Mouse (Mus musculus) liver, embryonic 16.5 days (tissue): Measurements from ENCODE around the gene Abca7. TPM values are rescaled to one million over a fixed set of nuclear protein-coding genes. Genes with fewer than 3 reads are reported as not detected.
A peak's percentile ranks its signal among the peaks of the same experiment; 100 is the strongest.
"Not testable (repeated sequence)": the region's sequence is repeated elsewhere in the genome, so short reads cannot be mapped to it uniquely, and the experiment has no call there.

Experiments used
- ATAC-seq: fragments of 200-750 bp; cut with Nextera tagmentation; 2 replicates; pipeline ENCODE4 v1.8.0; 2017; ENCODE audit warnings: low read depth, mild to moderate bottlenecking, moderate number of reproducible peaks, moderate library complexity
- H3K27ac ChIP-seq: fragments of 300-500 bp; sonication (generic); 2 replicates; pipeline ENCODE4 v1.5.1; 2014; ENCODE audit warnings: mild to moderate bottlenecking, low read length
- H3K27me3 ChIP-seq: fragments of 300-500 bp; sonication (generic); 2 replicates; pipeline ENCODE4 v1.6.1; 2014; ENCODE audit warnings: low read depth, low read length, mixed read lengths; ENCODE audit not compliant: control insufficient read depth, insufficient read depth
- H3K36me3 ChIP-seq: fragments of 300-500 bp; sonication (generic); 2 replicates; pipeline ENCODE4 v1.6.1; 2014; ENCODE audit warnings: mild to moderate bottlenecking; ENCODE audit not compliant: control insufficient read depth, insufficient read depth
- H3K4me1 ChIP-seq: fragments of 300-500 bp; sonication (generic); 2 replicates; pipeline ENCODE4 v1.6.1; 2014; ENCODE audit warnings: low read depth, low read length, mixed read lengths; ENCODE audit not compliant: control insufficient read depth
- H3K4me2 ChIP-seq: fragments of 300-500 bp; sonication (generic); 2 replicates; pipeline ENCODE4 v1.6.1; 2014; ENCODE audit warnings: low read depth, low read length, mixed read lengths
- H3K4me3 ChIP-seq: fragments of 300-500 bp; sonication (generic); 2 replicates; pipeline ENCODE4 v1.5.1; 2014; ENCODE audit warnings: low read depth, mild to moderate bottlenecking, low read length
- H3K9ac ChIP-seq: fragments of 300-500 bp; sonication (generic); 2 replicates; pipeline ENCODE4 v1.6.1; 2014; ENCODE audit warnings: low read depth, low read length
- H3K9me3 ChIP-seq: fragments of 300-500 bp; sonication (generic); replicated peaks from 2 replicates; pipeline ENCODE4 v1.6.1; 2016; ENCODE audit warnings: low read length; ENCODE audit not compliant: control insufficient read depth
- WGBS: fragments of 180-500 bp; shearing (Covaris S2); extraction: QIAGEN DNeasy Blood & Tissue Kit; methylation state at CpG from one replicate; pipeline ENCODE4 v1.1.7; 2014; ENCODE audit not compliant: insufficient replicate concordance; 5-methylcytosine and 5-hydroxymethylcytosine counted together
- polyA plus RNA-seq: library from polyadenylated mRNA; unstranded; fragments of >200 nt; fragmentation: Nextera tagmentation; extraction: Ambion mirVana; gene quantifications from 2 replicates; pipeline ENCODE4 v1.2.1, GENCODE M21; 2015

Abca7 gene
- polyA plus RNA-seq, 1 experiment from 2014 or later, result 9.0 TPM

DNA sequence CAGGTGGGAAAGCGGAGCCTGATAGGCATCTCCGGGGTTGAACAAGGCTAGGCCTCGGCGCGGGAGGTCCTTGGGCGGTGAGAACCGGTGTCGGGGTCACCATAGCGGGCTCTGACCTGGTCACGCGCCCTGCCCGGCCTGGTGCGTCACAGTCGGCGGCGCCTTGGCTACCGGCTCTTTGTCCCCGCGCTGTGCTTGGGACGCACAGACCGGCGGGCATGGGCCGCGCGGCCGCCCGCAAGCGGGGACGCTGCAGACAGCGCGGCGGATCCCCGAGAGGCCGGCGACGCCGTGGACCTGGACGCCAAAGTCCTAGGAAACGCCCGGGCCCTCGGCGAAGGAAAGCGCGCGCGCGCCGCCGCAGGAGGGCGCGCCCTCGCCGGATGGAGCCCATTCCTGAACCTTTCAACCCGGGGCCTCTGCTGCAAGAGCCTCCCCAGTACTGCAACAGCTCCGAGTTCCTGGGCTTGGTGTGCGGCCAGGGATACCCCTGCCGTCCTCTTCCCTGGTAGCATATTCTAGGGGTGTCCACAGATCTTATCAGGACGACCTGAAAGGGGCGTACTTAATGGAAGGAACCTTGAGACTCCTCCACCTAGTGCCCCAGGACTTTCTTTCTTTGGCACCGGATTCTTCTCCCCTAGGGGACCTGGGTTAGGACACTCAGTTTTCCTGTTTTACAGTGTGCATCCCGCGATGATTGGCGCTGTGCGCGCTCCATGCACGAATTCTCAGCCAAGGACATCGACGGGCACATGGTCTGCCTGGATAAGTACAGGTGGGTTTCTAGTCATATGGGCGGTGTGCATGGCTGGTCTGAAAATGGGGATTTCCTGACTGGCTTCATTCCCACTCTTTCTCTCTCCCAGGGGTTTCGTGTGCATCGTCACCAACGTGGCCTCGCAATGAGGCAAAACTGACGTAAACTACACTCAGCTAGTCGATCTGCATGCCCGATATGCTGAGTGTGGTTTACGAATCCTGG, 57.8 kb downstream of the Abca7 start:
- WGBS, result under 1% methylated on average over 77 of the region's 77 CpGs
- Histone ChIP-seq H3K4me1 (peaks cover 46% of the 10 kb centered on the region), H3K36me3 (peaks cover 31% of the 10 kb centered on the region), H3K4me2 (peak overlapping the region; percentile 90), H3K4me3 (peak overlapping the region; percentile 94), H3K9me3 (no peaks in the 10 kb centered on the region), H3K27ac (peak overlapping the region; percentile 98), H3K27me3 (no peaks in the 10 kb centered on the region), H3K9ac (peak overlapping the region; percentile 99)
- peak; percentile 43 for ATAC-seq

DNA sequence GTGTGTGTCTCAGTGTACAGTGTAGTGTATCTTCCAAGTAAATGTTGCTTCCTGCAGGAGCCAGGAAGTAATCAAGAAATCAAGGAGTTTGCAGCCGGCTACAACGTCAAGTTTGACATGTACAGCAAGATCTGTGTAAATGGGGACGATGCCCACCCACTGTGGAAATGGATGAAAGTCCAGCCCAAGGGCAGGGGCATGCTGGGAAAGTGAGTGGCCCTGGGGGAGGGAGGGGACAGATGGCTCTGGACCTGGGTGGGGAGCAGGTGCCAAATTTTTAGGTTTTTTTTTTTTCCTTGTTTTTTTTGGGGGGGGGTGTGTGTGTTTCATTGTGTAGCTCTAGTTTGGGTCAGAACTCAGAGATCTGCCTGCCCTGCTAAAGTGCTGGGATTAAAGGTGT, 58.6 kb downstream of the Abca7 start:
- not testable (repeated sequence) for H3K9me3 ChIP-seq, H3K27ac ChIP-seq, H3K27me3 ChIP-seq, ATAC-seq
- Histone ChIP-seq H3K4me2 (peak overlapping the region; percentile 90), H3K9ac (peak overlapping the region; percentile 99), H3K4me1 (peaks cover 46% of the 10 kb centered on the region), H3K4me3 (peak overlapping the region; percentile 94), H3K36me3 (peaks cover 37% of the 10 kb centered on the region)
- WGBS, result 20% methylated on average over 3 of the region's 3 CpGs

DNA sequence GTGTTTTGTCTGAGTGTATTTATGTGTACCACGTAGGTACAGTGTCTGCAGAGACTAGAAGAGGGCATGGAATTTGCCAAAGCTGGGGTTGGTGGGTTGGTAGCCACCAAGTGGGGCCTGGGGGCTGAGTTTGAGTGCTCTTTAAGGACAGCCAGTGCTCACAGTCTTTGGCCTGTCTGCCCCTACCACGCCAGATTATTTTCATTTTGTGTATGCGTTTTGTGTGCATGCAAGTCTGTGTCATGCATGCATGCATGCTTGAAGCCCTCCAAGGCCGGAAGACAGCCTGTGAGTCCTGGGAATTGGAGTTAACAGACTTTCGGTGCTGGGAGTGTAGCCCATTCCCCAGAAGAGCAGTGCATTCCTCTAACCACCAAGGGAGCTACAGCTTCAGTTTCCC, 59.1 kb downstream of the Abca7 start:
- no peak for ATAC-seq
- no peaks in the 10 kb centered on the region for H3K27me3 ChIP-seq
- peak overlapping the region; percentile 94 for H3K4me3 ChIP-seq
- peak overlapping the region; percentile 5 for H3K27ac ChIP-seq
- H3K36me3 ChIP-seq, result peaks cover 41% of the 10 kb centered on the region
- 75% methylated on average over 5 of the region's 5 CpGs for WGBS
- H3K4me2 ChIP-seq, result peak overlapping the region; percentile 90
- no peaks in the 10 kb centered on the region for H3K9me3 ChIP-seq
- H3K4me1 ChIP-seq, result peaks cover 45% of the 10 kb centered on the region
- H3K9ac ChIP-seq, result peak overlapping the region; percentile 27; the same call in 1 of the 2 replicates

DNA sequence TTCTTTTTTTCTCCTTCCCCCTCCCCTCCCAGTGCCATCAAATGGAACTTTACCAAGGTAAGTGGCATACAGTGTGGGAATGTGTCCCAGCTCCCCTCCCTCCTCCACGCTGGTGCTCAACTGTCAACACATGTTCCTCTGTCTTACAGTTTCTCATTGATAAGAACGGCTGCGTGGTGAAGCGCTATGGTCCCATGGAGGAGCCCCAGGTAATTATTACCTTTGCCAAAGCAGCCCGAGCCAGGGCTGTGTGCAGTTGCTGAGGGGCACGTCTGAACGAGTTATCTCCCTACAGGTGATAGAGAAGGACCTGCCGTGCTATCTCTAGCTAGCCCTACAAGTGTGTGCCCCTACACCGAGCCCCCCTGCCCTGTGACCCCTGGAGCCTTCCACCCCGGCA, 59.6 kb downstream of the Abca7 start:
- 35% methylated on average over 9 of the region's 10 CpGs for WGBS
- no peak for ATAC-seq
- Histone ChIP-seq H3K9me3 (no peaks in the 10 kb centered on the region), H3K27me3 (no peaks in the 10 kb centered on the region), H3K4me1 (peaks cover 40% of the 10 kb centered on the region), H3K36me3 (peaks cover 45% of the 10 kb centered on the region), H3K27ac (peak overlapping the region; percentile 5; the same call in 1 of the 2 replicates), H3K4me3 (no peak overlapping the region), H3K4me2 (0 out of 2 replicates have a peak overlapping the region, but pooled peaks have one; percentile 90), H3K9ac (no peak overlapping the region)

DNA sequence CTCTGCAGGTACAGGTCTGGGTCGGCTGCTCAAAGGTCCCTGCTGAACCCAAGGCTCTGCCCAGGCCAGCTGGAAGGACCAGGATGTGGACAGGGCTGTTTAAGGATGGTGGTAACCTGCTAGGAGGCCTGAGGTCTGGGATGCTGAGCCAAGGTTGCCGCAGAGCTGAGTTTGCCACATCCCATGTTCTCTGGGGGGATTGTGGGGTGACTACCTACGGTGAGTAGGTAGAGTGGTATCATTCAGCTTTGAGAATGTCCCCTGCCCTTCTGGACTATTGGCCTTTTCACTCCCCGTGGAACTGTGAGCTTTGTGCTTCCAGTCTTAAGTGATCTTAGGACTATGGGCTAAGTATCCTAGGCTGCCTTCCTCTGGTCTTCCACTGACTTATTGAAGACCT, 60.2 kb downstream of the Abca7 start:
- WGBS, result 90% methylated on average over 4 of the region's 4 CpGs
- H3K4me3 ChIP-seq, result no peak overlapping the region
- H3K4me2 ChIP-seq, result no peak overlapping the region
- H3K27me3 ChIP-seq, result no peaks in the 10 kb centered on the region
- no peak for ATAC-seq
- H3K4me1 ChIP-seq, result peaks cover 33% of the 10 kb centered on the region
- no peak overlapping the region for H3K9ac ChIP-seq
- no peak overlapping the region for H3K27ac ChIP-seq
- no peaks in the 10 kb centered on the region for H3K9me3 ChIP-seq
- H3K36me3 ChIP-seq, result peaks cover 49% of the 10 kb centered on the region

DNA sequence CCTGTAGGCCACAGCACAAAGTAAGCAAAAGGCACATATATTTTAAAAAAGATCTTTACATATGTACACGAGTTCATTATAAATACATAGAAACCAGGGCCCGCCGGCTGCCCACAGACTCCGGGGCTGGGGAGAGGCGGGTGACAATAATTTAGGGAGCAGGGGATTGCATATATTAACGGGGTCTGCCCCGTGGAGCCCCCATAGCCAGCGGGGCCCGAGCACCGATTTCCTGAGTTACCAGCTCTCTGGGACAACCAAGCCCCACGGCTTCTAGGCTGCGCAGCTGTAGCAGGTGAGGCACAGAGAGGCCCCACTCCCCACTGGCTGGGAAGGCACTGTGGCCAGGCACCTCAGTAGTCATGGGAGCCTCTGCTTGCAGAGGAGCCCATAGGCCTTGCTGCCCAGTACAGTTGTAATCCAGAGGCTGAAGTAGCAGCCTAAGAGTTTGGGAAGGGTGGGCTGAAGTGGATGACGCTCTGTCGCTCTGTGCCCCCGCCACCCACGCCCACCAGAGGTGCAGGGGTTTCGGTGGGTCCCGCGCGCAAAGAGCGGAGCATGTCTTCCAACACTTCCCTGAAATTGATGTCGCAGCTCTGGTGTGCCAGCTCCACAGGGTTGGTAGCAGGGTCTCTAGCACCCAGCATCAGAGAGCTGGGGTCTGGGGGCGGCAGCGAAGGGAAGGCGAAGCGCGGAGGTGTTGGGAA, 60.8 kb downstream of the Abca7 start:
- Histone ChIP-seq H3K4me3 (no peak overlapping the region), H3K9me3 (no peaks in the 10 kb centered on the region), H3K4me2 (no peak overlapping the region), H3K9ac (no peak overlapping the region), H3K27me3 (no peaks in the 10 kb centered on the region), H3K36me3 (peaks cover 52% of the 10 kb centered on the region), H3K27ac (no peak overlapping the region), H3K4me1 (peaks cover 27% of the 10 kb centered on the region)
- WGBS, result 90% methylated on average over 27 of the region's 27 CpGs
- ATAC-seq, result no peak

DNA sequence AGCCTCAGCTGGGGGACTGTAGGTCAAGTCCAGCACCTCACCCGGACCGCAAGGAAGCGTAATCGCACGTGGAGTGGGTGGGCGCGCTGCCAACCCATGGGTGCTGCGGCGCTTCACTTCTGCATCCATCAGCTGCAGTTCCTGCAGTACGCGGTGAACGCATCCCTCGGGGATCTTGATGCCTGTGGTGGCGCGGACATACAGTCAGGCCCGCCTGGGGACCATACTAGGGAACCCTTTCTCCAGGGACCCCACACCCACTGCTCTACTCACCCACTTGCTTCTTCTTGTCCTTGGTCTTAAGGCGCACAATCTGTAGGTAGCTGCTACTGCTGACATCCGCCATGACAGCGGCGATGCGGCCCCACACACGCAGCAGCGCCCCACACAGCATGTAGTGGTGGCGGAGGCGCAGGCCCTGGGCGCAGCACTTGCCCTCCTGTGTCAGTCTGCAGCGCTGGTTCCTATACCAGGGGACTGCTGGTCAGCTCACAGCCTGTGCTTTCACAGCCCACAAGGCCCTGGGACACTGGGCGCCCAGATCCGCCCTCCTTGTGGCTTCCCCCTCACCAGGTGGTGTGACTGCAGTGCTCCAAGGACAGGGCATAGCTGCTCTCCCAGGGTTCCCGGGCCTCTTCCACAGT, 61.5 kb downstream of the Abca7 start:
- Histone ChIP-seq H3K36me3 (peaks cover 58% of the 10 kb centered on the region), H3K4me1 (peaks cover 20% of the 10 kb centered on the region), H3K9me3 (no peaks in the 10 kb centered on the region), H3K27me3 (no peaks in the 10 kb centered on the region), H3K4me3 (no peak overlapping the region), H3K4me2 (no peak overlapping the region), H3K27ac (no peak overlapping the region), H3K9ac (no peak overlapping the region)
- ATAC-seq, result no peak
- WGBS, result 88% methylated on average over 30 of the region's 30 CpGs

DNA sequence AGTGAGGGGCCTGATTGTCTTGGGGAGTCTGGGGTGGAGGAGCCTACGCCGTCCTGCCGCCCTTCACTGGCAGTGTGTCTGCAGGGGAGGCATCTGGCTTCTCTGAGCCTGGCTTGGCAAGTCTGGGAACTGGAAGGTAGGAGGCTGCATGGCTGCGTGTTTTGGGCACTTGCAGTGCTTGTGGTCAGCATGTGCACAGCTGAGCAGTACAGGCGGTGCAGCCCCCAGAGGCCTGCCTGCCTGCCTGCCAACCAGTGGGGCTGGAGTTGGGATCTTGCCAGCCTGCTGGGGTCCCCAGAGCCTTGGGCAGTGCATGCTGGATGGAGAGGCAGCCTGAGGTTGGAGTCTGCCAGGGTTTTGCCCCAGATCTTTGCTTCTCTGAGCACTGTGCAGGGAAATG, 66.8 kb downstream of the Abca7 start:
- Histone ChIP-seq H3K9me3 (no peaks in the 10 kb centered on the region), H3K27ac (no peak overlapping the region), H3K4me2 (no peak overlapping the region), H3K4me1 (no peaks in the 10 kb centered on the region), H3K36me3 (peaks cover 47% of the 10 kb centered on the region), H3K27me3 (no peaks in the 10 kb centered on the region), H3K4me3 (no peak overlapping the region), H3K9ac (no peak overlapping the region)
- ATAC-seq, result no peak
- WGBS, result 87% methylated on average over 5 of the region's 5 CpGs
